Mouse (Mus musculus) cerebral cortex, adult 2 months (tissue): Measurements from ENCODE around the gene B130006D01Rik.

Source experiments
- WGBS: fragments of 180-500 bp; shearing (Covaris S2); methylation state at CpG from one replicate; pipeline ENCODE4 v1.1.7; 2018; 5-methylcytosine and 5-hydroxymethylcytosine counted together

Gene B130006D01Rik

GRCm38 (mm10) chr11:95713225-95713810 is 10.1 kb upstream of the B130006D01Rik start:
- 1% methylated on average over 36 of the region's 49 CpGs for WGBS

DNA sequence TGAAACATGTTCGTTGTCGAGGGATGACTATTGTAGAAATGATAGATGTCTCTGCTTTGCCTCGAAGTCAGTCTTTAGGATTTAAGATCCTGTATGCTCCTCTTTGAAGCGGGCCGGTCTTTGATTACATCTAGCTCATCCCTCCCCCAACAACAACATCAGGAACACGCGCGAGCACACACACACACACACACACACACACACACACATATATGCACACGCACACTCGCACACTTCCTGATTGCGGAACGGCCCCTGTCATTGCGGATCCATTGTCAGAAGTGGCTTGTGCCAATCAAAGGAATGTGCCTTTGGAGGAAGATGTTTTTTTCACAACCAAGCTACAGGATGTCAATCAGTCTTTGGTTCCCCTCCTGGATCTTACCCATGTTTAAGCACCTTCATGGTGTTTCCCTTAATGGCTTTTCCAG is 9.6 kb upstream of the B130006D01Rik start:
- WGBS: under 1% methylated on average over 13 of the region's 13 CpGs

- 22% methylated on average over 7 of the region's 7 CpGs for WGBS
Measured at GRCm38 (mm10) chr11:95714411-95714810, 9.0 kb upstream of the B130006D01Rik start.

GRCm38 (mm10) chr11:95716136-95716535 is 7.3 kb upstream of the B130006D01Rik start:
- 24% methylated on average over 8 of the region's 8 CpGs for WGBS

DNA sequence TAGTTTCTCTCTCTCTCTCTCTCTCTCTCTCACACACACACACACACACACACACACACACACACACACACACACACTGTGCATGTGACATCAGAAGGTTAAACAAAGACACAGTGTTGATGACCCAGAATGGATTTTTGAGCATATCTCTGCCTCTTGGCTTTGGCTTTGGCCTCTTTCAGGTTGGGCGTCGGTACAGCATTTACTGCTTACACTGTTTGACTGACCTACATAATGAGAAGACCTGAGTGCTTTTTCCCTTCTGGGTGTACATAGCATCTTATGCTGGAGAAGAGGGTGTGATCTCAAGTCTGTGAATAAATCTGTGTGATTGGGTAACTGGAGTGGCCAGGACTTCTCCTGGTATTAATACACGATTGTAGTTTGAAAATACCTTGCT is 4.0 kb upstream of the B130006D01Rik start:
- 49% methylated on average over 3 of the region's 3 CpGs for WGBS

DNA sequence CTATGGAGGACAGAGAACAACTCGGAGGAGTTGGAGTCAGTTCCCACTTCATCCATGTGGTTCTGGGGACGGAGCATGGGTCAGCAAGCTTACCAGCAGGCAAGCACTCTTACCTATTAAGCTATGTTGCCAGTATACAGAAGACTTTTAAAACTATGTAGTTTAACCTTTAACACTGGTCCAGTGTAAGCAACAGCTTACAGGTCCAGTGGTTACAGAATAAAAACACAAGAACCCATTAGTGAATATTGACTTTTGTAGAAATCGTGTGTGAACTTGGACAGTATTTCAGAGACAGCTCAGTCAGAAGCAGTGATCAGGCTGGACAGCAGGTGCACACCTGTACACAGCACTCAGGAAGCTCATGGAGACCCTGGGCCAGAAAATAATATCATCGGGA is 1.1 kb downstream of the B130006D01Rik start:
- 97% methylated on average over 4 of the region's 4 CpGs for WGBS

- 55% methylated on average over 4 of the region's 4 CpGs for WGBS
Measured at GRCm38 (mm10) chr11:95726156-95726555, 2.8 kb downstream of the B130006D01Rik start.

GRCm38 (mm10) chr11:95727947-95728346 is 4.6 kb downstream of the B130006D01Rik start:
- 97% methylated on average over 5 of the region's 5 CpGs for WGBS

DNA sequence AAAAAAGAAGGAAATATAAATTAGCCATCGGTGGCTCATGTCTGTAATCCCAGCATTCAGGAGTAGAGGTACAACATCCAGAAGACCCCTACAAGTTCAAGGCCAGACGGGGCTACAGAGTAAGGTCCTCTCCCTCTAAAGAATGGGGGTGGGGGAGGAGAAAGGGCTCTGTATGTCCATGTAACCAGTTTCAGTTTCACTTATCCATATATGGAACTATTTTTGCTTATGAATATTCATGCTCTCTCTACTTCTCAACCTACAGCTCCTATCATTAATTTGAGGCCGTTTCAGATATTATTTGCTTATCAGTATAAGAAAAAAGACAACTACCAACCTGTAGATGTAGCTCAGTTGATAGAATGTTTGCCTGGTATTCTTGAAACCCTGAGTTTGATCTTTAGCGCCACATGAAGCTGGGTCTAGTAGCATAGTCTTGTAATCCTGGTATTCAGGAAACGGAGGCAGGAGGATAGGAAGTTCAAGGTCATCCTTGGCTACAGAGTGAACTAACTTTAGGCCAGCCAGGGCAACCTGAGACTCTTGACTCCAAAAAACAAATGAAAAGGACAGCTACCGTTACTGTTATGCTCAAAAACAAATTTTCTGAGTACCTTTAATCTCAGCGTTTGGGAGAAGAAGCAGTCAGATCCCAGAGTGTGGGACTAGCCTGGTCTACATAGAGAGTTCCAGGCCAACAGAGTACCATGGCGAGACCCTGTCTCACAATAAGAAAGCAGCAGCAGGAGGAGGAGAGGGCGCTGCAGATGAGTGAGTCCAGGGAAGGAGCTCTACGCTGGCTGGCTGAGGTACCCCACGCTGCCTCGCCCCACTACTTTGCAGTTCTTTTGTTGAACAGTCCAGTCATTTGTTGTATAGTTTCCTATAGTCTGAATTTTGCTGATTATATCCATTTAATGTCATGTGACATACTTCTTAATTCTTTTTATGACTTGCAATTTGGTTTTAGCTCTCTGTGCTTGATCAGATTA is 5.8 kb downstream of the B130006D01Rik start:
- WGBS: 85% methylated on average over 12 of the region's 12 CpGs

DNA sequence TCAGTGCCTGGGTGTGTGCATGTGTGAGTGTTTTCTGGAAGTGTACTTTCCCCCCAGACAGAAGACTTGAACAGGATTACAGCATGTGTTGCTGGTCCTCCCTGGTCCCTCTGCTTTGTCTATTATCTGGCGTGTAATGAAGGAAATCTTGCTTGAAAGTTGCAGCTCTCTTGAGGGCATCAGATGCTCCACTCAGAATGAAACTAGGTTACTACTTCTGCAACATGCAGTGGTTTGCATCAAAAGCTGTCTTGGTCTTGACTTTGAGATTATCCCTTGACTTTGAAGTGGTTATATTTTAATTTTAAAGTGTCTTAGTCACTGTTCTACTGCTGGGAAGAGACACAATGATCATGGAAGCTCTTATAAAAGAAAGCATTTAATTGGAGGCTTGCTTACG is 11.1 kb downstream of the B130006D01Rik start:
- 89% methylated on average over 2 of the region's 2 CpGs for WGBS

DNA sequence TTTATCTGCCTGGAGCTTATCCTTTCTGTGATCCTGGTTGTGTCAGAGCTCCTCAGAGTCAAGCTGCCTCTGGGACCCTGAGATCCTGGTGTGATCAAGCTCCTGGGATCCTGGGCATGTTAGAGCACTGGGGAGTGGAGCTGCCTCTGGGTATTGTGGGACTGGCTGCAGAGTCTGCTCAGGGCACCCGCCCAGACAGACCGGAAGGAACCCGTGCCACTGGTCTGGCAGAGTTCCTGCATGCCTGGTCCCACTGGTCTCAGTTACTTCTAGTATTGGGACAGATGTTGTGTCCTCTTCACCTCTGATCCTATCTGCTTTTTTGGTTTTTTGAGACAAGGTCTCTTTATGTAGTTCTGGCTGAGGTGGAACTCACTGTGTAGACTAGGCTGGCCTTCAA is 14.4 kb downstream of the B130006D01Rik start:
- 52% methylated on average over 3 of the region's 3 CpGs for whole genome bisulfite sequencing

GRCm38 (mm10) chr11:95744521-95744920 is 21.1 kb downstream of the B130006D01Rik start:
- 95% methylated on average over 2 of the region's 2 CpGs for WGBS

DNA sequence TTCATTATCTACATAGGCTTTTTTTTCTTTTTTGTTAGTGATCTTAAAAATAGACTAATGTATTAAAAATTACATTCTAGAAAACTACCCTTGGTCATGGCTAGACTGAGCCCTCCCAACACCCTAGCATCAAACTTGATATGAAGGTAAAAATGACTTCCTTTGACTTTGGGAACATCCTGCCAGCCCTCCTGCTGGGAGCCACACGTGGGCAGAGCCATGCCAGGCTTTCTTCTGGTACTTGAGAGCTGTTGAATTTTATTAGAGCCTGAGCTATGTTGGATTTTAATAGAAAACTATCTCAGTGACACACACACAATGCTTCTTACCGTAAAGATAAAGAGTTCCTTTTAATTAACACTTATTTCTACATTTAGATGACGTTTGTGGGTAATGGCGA is 23.4 kb downstream of the B130006D01Rik start:
- WGBS: 64% methylated on average over 4 of the region's 4 CpGs

DNA sequence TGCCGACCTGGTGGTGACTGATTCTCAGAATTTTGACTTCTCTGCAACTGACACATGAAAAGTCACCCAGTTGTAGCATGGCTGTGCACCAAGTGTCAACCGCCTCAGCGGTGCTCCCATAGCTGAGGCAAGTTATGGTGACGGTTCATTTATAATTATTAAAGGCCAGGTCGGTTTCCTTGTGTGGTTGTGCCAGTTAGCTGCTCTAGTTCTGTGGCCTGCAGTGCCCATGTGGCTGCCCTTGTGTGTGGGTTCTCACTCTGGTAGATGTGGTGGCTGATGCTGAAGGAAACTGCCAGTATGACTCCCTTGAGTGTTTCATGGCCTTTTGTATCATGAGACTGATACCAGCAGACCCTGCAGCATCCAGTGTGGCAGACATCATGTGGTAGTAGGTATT is 24.9 kb downstream of the B130006D01Rik start:
- 74% methylated on average over 5 of the region's 5 CpGs for WGBS

DNA sequence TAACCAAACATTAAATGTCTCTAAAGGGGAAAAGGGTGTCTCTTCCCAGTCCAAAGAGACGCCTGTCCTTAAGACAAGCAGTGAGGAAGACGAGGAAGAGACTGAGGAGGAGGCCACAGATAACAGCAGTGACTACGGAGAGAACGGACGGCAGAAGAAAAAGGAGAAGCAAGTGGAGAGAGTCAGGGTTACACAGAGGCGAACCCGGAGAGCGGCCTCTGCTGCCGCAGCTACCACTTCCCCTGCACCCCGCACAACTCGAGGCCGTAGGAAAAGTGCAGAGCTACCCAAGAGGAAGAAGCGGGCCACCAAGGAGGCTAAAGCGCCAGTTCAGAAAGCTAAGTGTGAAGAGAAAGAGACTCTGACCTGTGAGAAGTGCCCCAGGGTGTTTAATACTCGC is 26.2 kb downstream of the B130006D01Rik start:
- 84% methylated on average over 15 of the region's 15 CpGs for WGBS

GRCm38 (mm10) chr11:95750995-95751394 is 27.6 kb downstream of the B130006D01Rik start:
- 13% methylated on average over 1 of the region's 1 CpGs for WGBS

- 95% methylated on average over 4 of the region's 4 CpGs for WGBS
Measured at GRCm38 (mm10) chr11:95755137-95755536, 31.8 kb downstream of the B130006D01Rik start.

GRCm38 (mm10) chr11:95760521-95760920 is 37.1 kb downstream of the B130006D01Rik start:
- 94% methylated on average over 5 of the region's 5 CpGs for WGBS

GRCm38 (mm10) chr11:95762996-95763395 is 39.6 kb downstream of the B130006D01Rik start:
- 78% methylated on average over 4 of the region's 4 CpGs for WGBS

DNA sequence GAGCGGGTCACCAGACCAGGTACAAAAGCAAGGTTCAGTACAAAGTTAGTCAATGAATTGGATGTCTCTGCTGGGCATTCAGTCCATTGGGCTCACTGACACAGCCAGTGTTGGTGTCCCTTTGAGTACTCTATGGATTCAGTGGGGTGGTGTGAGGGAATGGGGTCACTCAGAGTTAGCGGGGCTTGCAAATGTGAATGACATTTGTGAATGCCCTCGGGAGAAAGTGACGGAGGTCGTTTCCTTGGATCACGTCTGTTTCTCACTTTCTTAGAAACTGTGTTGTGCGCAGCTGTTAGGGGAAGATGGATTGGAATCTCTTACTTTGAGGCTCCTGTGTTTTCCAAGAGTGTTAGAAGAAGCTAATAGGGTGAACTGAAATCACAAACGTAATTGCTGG is 41.4 kb downstream of the B130006D01Rik start:
- 77% methylated on average over 8 of the region's 8 CpGs for WGBS

- 80% methylated on average over 10 of the region's 10 CpGs for WGBS
Measured at GRCm38 (mm10) chr11:95765334-95765733, 41.9 kb downstream of the B130006D01Rik start.

DNA sequence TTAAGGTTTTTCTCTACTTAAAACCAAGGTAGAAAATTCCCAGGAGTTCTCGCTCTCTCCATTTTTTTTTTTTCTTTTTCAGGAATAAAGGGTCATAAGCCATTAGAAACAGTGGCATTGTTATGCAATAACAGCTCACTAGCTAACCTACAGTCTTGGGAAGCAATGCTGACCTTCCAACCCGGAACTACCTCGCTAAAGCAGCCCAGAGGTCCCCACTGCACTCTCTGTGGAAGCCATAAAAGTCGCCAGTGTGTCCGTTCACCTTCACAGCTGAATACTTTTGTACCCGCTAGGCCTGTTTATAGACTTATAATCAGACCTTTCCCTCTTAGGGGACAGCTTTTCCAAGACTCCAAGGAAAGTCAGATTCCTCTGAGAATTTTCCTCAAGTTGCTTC is 44.9 kb downstream of the B130006D01Rik start:
- 94% methylated on average over 6 of the region's 6 CpGs for WGBS

- WGBS: 92% methylated on average over 10 of the region's 10 CpGs
Measured at GRCm38 (mm10) chr11:95769208-95769607, 45.8 kb downstream of the B130006D01Rik start.
